Mouse (Mus musculus) left cerebral cortex, postnatal 25 days (tissue): ENCODE data around the gene Tifa. TPM values are rescaled to one million over a fixed set of nuclear protein-coding genes. Genes with fewer than 3 reads are reported as not detected.

ENCODE experiments used
- DNase-seq, 2 experiments: peaks; one replicate each; pipeline ENCODE4 v3.0.0; 2022; ENCODE audit warnings: low spot score in 2 of 2, mixed read lengths in 1 of 2
- intact Hi-C: fragments of 180-260 bp; cut with DNase I; formaldehyde crosslinking; loops from one replicate; pipeline ENCODE4 v1.15.1; 2025
- total RNA-seq, 2 experiments: library from RNA; stranded (reverse); gene quantifications; 2 replicates each; pipeline ENCODE4 v1.2.3; 2021

Gene Tifa
- total RNA-seq, 2 experiments from 2014 or later = 5.5 to 6.0 TPM

DNA sequence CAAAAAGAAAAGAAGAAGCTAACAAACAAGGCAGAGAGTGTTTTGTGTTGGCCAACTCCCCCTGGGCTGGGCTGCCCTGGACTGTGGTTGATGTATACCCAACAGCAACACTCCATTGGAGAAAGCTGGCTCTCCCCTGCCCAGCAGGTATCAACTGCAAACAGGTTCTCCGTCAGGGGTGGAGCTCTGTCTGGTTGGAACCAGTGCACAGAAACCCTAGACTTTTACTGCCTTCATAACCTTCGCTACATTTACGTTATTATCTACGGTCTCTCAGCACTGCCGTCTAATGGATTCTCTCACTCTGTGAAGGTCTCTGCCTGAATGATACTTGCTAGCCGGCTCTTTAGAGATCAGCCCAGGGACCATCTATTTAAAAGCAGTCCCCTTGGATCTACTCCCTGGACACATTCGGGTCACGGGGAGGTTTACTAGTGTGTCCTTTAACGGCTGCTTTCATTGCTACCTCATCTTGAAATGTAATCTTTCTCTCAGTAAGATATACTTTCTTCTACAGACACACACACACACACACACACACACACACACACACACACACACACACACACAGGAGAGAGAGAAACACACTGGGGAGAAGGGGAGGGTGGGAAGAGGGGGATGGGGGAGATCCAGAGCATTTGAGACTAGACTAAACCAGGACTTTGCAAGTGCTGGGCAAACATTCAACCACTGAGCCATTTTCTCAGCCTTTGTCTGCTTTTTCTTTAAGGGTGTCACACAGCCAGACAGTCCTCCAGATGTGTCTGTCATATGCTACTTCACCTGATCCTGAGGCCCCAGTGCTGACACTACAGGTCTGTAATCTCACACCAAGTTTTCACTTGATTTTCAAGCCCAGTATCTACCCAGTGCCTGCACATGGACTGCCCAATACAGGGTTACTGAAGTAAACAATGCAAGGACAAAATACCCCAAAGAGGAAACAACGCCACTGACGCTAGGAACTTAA lies 29.4 kb downstream of the Tifa start:
- DNase-seq = no peak
- intact Hi-C loops = no loop called here

GRCm38 (mm10) chr3:127820400-127820799 lies 30.8 kb downstream of the Tifa start:
- no peak for DNase-seq
- intact Hi-C loops = no loop called here

- DNase-seq = no peak
- intact Hi-C loops = no loop called here
These were observed 31.6 kb downstream of the Tifa start for GRCm38 (mm10) chr3:127821209-127821608.

- intact Hi-C loops = no loop called here
- no peak for DNase-seq
These were observed 34.6 kb downstream of the Tifa start for GRCm38 (mm10) chr3:127823886-127824863.

GRCm38 (mm10) chr3:127826503-127826902 lies 36.9 kb downstream of the Tifa start:
- intact Hi-C loops = no loop called here
- no peak for DNase-seq

DNA sequence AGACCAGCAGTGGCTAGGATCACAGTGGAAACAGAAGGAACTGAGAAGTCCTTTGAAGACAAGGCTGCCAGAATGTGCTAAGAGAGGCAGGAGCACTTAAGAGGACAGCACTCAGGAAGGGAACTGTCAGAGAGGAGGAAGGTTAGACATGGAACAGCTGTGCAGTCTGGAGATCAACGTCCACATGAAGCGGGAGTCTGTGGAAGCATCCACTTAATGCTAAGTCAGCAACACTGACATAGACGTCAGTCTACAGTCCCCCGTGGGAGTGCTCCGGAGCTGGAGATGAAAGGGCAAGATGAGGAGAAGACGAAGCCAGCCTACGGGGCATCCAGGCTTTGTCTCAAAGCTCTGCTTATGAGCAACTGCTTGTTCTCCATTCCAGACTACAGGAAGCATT lies 37.5 kb downstream of the Tifa start:
- intact Hi-C loops = no loop called here
- DNase-seq = peak in 1 of 2 experiments; percentile 9

- intact Hi-C loops = no loop called here
- DNase-seq = no peak
These were observed 40.6 kb downstream of the Tifa start for GRCm38 (mm10) chr3:127830183-127830582.

DNA sequence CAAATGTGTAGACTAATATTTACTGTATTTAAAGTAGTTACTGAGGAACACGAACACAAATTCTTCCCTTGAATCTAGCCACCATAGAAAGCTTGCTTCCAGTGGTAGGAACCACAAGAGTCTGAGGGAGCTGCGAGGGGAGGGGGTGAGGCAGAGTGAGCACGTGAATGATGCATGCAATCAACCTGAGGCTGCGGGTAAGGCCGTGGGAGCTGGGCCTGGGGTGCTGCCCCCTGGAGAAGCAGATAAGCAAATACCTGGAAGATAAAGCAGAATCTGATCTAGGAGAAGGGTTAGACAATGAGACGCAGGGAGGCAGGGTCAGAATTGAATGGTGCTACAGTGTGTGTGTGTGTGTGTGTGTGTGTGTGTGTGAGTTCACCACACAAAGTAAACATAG lies 41.5 kb downstream of the Tifa start:
- DNase-seq = no peak
- intact Hi-C loops = no loop called here

- intact Hi-C loops = no loop called here
- no peak for DNase-seq
These were observed 44.4 kb downstream of the Tifa start for GRCm38 (mm10) chr3:127834040-127834439.

DNA sequence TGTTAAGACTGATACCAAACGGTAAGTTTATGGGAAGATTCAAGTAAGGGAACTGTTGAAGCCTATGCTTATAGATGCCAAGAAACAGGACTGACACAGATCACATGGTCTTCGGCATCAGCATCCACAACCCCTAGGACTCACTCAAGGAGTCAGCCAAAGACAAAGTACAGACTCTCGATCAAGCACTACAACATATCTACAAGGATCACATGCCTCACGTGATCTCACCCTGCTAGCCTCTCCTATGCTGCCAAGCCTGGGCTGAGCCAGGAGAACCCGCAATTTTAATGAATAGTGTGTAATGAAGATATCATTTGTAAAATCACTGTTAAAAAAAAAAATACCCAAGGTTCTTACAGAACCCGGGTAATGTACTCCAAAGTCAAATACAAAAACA lies 46.0 kb downstream of the Tifa start:
- no peak for DNase-seq
- intact Hi-C loops = loop anchor here (5.0 kb wide), 1 partner anchor 112 kb away; no protein-coding TSS in a partner anchor

DNA sequence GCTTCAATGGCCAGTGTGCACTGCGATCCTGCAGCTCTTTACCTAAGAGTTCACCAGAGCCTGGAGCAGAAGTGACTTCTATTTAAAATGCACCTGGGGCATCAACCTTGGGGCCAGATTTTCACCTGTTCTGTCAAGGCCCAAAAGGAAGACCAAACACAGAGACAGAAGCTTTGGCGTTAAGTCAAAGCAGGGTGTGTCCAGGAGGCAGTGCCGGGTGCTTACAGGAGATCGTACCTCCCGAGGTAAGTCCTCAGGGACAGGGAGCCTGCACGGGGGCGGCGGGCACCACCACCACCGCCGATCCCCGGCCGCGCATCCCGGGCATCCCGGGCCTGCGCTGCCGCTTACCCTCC lies 47.2 kb downstream of the Tifa start:
- intact Hi-C loops = loop anchor here (5.0 kb wide), 1 partner anchor 111 kb away; no protein-coding TSS in a partner anchor
- DNase-seq = peak in 1 of 2 experiments; percentile 17

GRCm38 (mm10) chr3:127837154-127837865 lies 47.7 kb downstream of the Tifa start, which contains the start of gene Ap1ar:
TSS of gene Ap1ar (minus strand) at chr3:127837523.
- intact Hi-C loops = loop anchor here (5.0 kb wide), 1 partner anchor 110 kb away; no protein-coding TSS in a partner anchor
- DNase-seq = peak; percentile 96 to 97

DNA sequence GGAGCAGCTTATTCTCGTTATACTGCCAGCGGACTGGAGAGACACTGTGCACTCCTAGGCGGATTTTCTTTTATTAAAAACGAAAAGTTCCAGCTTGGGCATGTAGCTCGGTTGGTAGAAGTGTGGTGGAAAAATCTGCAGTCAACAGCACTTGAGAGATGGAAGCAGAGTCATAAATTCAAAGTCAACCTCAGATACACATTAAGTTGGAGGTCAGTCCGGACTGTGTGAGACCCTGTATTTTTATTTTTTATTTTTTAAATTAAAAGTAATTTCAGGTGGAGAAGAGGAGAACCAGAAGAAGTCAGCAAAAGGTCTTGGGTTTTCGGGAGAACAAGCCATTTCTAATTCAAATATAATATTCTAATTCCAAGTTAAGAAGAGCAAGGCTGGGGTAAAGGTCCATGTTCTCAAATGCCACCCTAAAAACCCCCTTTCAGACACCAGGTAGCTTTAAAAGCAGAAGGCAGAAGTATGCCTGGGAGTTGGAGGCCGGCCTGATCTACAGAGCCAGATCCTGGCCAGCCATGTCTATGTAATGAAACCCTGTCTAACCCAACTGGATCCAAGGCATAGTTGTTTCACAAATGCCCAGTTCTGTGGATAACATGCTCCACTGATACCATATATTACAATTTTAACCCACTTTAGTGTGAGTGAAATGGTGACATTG lies 48.5 kb downstream of the Tifa start:
- intact Hi-C loops = loop anchor here (5.0 kb wide), 1 partner anchor 109 kb away; no protein-coding TSS in a partner anchor
- no peak for DNase-seq

DNA sequence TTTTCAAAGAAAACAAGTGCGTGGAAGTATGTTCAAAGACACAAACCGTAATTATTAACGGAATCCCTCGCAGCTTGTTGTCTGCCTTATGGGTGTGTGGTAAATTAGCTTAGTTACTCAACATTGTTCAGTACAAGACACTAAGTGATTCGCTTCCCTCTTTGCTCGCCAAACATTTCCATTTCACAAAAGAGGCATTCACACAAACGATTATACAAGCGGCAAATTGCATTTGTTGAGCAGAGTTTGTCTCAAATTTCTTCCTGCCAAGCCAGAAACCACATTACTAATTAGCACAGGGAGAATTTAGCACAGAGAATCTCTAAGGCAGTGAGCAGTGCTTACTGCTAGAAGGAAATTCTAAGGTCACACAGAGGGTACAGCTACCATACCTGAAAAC lies 52.3 kb downstream of the Tifa start:
- peak in 1 of 2 experiments; percentile 28 for DNase-seq
- intact Hi-C loops = no loop called here

GRCm38 (mm10) chr3:127843324-127843940 lies 53.8 kb downstream of the Tifa start:
- intact Hi-C loops = no loop called here

GRCm38 (mm10) chr3:127843941-127844327 lies 54.3 kb downstream of the Tifa start:
- no peak for DNase-seq
- intact Hi-C loops = no loop called here

More at GRCm38 (mm10) chr3:127843324-127843940, 53.8 kb downstream of the Tifa start:
- no peak for DNase-seq

GRCm38 (mm10) chr3:127848088-127848808 lies 58.6 kb downstream of the Tifa start:
- intact Hi-C loops = no loop called here
- DNase-seq = no peak

- no peak for DNase-seq
- intact Hi-C loops = loop anchor here (5.0 kb wide), 1 partner anchor 47 kb away; the partner anchor contains the start of gene Fam241a
These were observed 60.3 kb downstream of the Tifa start for GRCm38 (mm10) chr3:127849922-127850321.
